Mouse (Mus musculus) embryonic facial prominence, embryonic 12.5 days (tissue): Measurements from ENCODE around the gene Cnot10. TPM values are rescaled to one million over a fixed set of nuclear protein-coding genes. Genes with fewer than 3 reads are reported as not detected.

Experiments used
- ATAC-seq: fragments of 200-750 bp; cut with Nextera tagmentation; 2 replicates; pipeline ENCODE4 v1.8.0; 2017; ENCODE audit not compliant: insufficient number of reproducible peaks, insufficient read depth, low FRiP score, low TSS enrichment
- H3K27ac ChIP-seq: fragments of 300-500 bp; sonication (generic); 2 replicates; pipeline ENCODE4 v1.5.1; 2016; ENCODE audit warnings: mild to moderate bottlenecking
- H3K27me3 ChIP-seq: fragments of 300-500 bp; sonication (generic); 2 replicates; pipeline ENCODE4 v1.6.1; 2016; ENCODE audit warnings: mild to moderate bottlenecking, moderate library complexity
- H3K36me3 ChIP-seq: fragments of 300-500 bp; sonication (generic); 2 replicates; pipeline ENCODE4 v1.6.1; 2016; ENCODE audit warnings: mild to moderate bottlenecking
- H3K4me1 ChIP-seq: fragments of 300-500 bp; sonication (generic); 2 replicates; pipeline ENCODE4 v1.6.1; 2016
- H3K4me2 ChIP-seq: fragments of 300-500 bp; sonication (generic); replicated peaks from 2 replicates; pipeline ENCODE4 v1.6.1; 2016; ENCODE audit warnings: mild to moderate bottlenecking, moderate library complexity
- H3K4me3 ChIP-seq: fragments of 300-500 bp; sonication (generic); 2 replicates; pipeline ENCODE4 v1.5.1; 2016; ENCODE audit warnings: mild to moderate bottlenecking
- H3K9ac ChIP-seq: fragments of 300-500 bp; sonication (generic); 2 replicates; pipeline ENCODE4 v1.6.1; 2016; ENCODE audit warnings: mild to moderate bottlenecking, moderate library complexity
- H3K9me3 ChIP-seq: fragments of 300-500 bp; sonication (generic); 2 replicates; pipeline ENCODE4 v1.6.1; 2016; ENCODE audit warnings: mild to moderate bottlenecking, moderate library complexity
- WGBS: fragments of 180-500 bp; shearing (Covaris S2); methylation state at CpG from one replicate; pipeline ENCODE4 v1.1.7; 2016; 5-methylcytosine and 5-hydroxymethylcytosine counted together
- polyA plus RNA-seq: library from polyadenylated mRNA; unstranded; fragments of >200 nt; fragmentation: Nextera tagmentation; extraction: Ambion mirVana; gene quantifications from 2 replicates; pipeline ENCODE4 v1.2.1, GENCODE M21; 2016

Cnot10 gene
- 79.7 and 82.6 TPM in 2 replicates for polyA plus RNA-seq

DNA sequence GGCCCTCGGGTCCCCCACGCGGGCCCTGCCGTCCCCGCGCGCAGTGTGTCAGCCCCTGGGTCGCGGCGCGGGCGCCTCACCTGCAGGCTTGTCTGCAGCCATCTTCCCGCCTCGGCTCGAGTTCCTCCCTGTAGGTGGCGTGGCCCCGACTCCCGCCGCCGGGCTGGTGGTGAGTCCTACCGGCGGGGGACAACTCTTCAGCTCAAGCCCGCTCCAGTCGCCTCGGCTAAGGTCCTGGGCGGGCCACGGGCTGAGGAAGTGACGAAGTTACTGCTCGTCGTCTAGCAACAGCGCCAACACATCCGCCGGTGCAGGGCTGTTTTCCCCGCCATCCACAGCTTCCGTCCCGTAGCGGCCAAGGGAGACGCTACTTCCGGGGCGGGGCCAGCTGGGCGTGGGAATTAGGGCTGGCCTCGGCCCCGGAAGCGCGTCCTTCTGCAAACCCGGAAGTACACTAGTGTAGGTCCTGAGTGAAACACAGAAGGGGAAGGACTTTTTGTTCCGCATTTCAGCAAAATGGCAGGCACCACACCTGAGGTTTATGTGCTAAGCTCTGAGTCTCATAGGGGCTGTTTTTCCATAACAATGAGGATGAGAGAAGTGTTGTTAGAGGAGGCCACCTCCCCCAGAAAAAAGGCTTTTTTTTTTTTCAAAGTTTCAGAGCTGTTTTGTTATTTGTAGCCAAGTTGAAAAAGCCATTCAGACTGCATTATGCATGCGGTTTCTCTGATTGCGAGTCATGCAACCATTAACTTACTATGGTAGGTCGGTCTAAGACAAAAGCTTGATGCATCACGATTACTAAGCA is at the start of gene Cnot10:
Gene Cnot10 (minus strand): TSS at position 346 of the 808 bp plus-strand sequence.
- Histone ChIP-seq H3K4me2 (peak within 1 kb of the TSS; percentile 90), H3K36me3 (peaks cover 11% of the 10 kb centered on the region; the same call in 1 of the 2 replicates), H3K4me1 (peaks cover 14% of the 10 kb centered on the region), H3K9ac (peak within 1 kb of the TSS; percentile 78), H3K27ac (peak within 1 kb of the TSS; percentile 77), H3K4me3 (peak within 1 kb of the TSS; percentile 93), H3K27me3 (peaks cover 13% of the 10 kb centered on the region), H3K9me3 (no peaks in the 10 kb centered on the region)
- ATAC-seq, result peak; percentile 99
- WGBS, result 4% methylated on average over 51 of the region's 51 CpGs

DNA sequence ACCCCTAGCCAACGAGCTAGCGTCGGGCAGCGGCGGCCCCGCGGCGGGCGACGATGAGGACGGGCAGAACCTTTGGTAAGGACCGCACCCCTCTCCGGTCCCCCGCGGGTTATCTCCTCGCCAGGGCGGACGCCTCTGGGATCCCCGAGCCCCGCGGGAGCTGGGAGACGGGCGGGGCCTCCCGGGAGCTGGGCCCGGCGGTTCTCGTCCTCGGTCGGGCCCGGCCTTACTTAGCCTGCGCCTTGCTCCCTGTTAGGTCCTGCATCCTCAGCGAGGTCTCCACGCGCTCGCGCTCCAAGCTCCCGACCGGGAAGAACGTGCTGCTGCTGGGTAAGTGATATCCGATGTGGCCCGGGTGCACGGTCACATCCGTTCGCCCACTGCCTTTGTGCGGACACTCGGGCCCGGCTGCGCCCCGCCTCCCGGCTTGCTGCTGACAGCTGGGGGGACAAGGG is 49.0 kb upstream of the Cnot10 start:
- H3K36me3 ChIP-seq, result peaks cover 23% of the 10 kb centered on the region
- peak overlapping the region; percentile 88 for H3K27ac ChIP-seq
- H3K27me3 ChIP-seq, result no peaks in the 10 kb centered on the region
- peak overlapping the region; percentile 88 for H3K9ac ChIP-seq
- ATAC-seq, result peak; percentile 54
- no peaks in the 10 kb centered on the region for H3K9me3 ChIP-seq
- H3K4me2 ChIP-seq, result peak overlapping the region; percentile 87
- under 1% methylated on average over 50 of the region's 50 CpGs for WGBS
- peaks cover 22% of the 10 kb centered on the region for H3K4me1 ChIP-seq
- H3K4me3 ChIP-seq, result peak overlapping the region; percentile 94

DNA sequence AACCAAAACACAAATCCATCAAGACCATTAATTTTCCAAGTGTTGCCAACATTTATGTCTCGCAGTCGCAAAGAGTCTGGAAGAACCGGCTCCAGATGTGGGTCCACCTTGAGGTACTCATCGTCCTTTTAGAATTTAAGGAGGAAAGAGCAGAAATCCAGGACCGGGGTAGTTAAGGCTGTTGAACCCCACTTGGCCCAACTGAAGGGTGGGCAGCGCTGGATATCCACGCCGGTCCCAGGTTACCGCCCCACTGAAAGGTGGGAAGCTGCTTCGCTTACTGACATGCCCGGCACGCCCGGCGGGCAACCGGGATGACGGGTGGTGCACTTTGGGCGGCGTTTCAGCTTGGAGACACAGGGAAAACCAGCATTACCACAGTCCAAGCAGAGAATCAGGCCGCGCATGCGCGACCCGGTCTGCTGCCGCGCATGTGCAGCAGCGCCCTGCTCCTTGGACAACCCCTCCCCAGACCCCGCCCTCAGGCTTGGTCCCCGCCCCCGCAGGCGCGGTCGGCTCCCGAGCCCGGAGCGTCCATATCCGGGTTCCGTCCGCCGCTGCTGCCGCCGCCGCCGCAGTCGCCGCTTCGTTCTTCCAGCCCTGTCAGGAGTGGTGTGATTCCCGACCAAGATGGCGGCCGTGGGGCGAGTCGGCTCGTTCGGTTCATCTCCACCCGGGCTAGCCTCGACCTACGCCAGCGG is 48.4 kb upstream of the Cnot10 start, which contains the start of gene Dync1li1:
Gene Dync1li1 (plus strand): TSS at position 539 of the 701 bp plus-strand sequence.
- peaks cover 22% of the 10 kb centered on the region for H3K4me1 ChIP-seq
- peak within 1 kb of the TSS; percentile 88 for H3K27ac ChIP-seq
- H3K4me3 ChIP-seq, result peak within 1 kb of the TSS; percentile 94
- H3K27me3 ChIP-seq, result no peaks in the 10 kb centered on the region
- WGBS, result under 1% methylated on average over 57 of the region's 57 CpGs
- peaks cover 17% of the 10 kb centered on the region for H3K36me3 ChIP-seq
- H3K4me2 ChIP-seq, result peak within 1 kb of the TSS; percentile 87
- H3K9me3 ChIP-seq, result no peaks in the 10 kb centered on the region
- H3K9ac ChIP-seq, result peak within 1 kb of the TSS; percentile 88
- peak; percentile 96 for ATAC-seq

DNA sequence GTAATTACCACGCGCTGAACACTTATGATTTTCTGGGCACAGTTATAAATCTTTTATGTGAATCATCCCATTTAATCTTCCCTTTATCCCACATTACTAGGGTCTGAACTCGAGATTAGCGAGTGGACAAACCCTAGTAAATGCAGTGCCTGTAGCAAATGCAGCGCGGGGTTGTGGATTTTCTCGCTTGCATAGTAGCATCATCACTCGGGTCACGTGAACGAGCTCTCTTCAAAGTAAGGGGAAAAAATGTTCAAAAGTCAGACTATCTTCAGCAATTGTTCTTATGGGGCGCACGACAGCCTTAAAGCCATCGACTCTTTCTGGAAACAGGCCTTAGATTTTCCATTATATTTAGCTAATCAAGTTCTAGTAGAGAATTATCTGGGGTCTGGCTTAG is 47.7 kb upstream of the Cnot10 start:
- H3K4me3 ChIP-seq, result no peak overlapping the region
- H3K4me2 ChIP-seq, result peak overlapping the region; percentile 87
- H3K27me3 ChIP-seq, result no peaks in the 10 kb centered on the region
- no peak for ATAC-seq
- peaks cover 13% of the 10 kb centered on the region for H3K36me3 ChIP-seq
- 82% methylated on average over 13 of the region's 13 CpGs for WGBS
- H3K9ac ChIP-seq, result peak overlapping the region; percentile 88; the same call in 1 of the 2 replicates
- H3K27ac ChIP-seq, result no peak overlapping the region; the same call in 1 of the 2 replicates
- H3K4me1 ChIP-seq, result peaks cover 22% of the 10 kb centered on the region
- no peaks in the 10 kb centered on the region for H3K9me3 ChIP-seq

DNA sequence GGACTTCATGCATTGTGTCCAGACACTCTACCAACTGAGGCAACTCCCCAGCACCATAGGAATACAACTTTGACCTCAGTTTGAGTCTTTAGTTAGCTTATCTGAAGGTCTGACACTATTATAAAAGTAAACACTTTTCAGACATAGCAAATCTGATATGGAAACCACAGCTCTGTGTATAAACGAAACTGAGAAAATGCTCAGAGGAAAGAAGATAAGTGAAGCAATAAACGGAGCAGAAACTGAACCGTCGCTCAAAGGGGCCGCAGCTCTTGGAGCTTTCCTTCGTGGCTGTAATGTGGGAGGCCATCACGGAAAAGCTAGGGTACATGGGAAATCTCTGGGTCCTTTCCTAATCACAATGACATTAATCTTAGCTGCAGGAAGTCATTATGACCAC is 46.3 kb upstream of the Cnot10 start:
- Histone ChIP-seq H3K4me2 (no peak overlapping the region), H3K9ac (no peak overlapping the region), H3K27me3 (no peaks in the 10 kb centered on the region), H3K27ac (no peak overlapping the region), H3K4me3 (no peak overlapping the region), H3K4me1 (peaks cover 22% of the 10 kb centered on the region), H3K9me3 (no peaks in the 10 kb centered on the region), H3K36me3 (peaks cover 2% of the 10 kb centered on the region; the same call in 1 of the 2 replicates)
- WGBS, result 86% methylated on average over 7 of the region's 7 CpGs
- no peak for ATAC-seq

DNA sequence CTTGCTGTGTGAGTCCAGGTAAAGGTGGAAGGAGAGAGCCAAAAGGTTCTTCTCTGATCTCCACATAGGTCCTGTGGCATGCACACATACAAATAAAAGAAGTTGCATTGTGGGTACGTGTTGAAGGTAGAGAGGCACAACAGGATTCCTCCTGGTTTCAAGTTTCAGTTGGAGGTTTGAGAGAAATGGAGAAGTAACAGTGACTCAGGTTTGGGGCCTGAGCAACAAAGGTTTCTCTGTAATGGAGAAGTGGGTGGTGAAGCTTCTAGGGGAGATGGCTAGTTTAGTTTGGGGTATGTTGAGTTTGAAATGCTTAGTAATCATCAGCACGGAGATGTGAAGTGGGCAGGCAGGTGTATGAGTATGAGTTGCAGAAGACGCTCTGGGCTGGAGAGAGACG is 42.2 kb upstream of the Cnot10 start:
- Histone ChIP-seq H3K4me1 (no peaks in the 10 kb centered on the region), H3K36me3 (no peaks in the 10 kb centered on the region), H3K4me3 (no peak overlapping the region), H3K27ac (no peak overlapping the region), H3K4me2 (no peak overlapping the region), H3K27me3 (no peaks in the 10 kb centered on the region), H3K9me3 (no peaks in the 10 kb centered on the region), H3K9ac (no peak overlapping the region)
- ATAC-seq, result no peak
- 79% methylated on average over 4 of the region's 4 CpGs for WGBS

DNA sequence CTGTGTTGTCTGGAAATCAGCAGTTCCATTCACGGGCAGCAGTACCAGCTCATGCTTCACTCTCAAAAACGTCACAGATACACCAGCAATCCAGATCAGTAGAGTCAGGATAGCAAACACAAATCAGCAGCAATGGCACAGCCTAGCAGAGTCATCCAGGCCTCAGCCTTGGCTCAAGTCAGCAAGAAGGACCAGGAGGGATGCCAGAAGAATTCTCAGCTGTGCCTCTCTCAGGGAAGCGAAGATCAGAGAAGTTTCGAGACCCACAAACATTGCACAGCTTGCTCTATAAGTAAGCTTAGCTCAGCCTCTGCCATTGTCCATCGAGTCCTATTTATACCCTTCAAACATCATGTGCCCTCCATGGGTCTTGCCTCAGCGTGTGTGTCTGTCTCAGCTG is 40.5 kb upstream of the Cnot10 start:
- no peaks in the 10 kb centered on the region for H3K27me3 ChIP-seq
- no peaks in the 10 kb centered on the region for H3K9me3 ChIP-seq
- no peaks in the 10 kb centered on the region for H3K36me3 ChIP-seq
- H3K4me1 ChIP-seq, result no peaks in the 10 kb centered on the region
- no peak overlapping the region for H3K4me2 ChIP-seq
- no peak for ATAC-seq
- no peak overlapping the region for H3K4me3 ChIP-seq
- no peak overlapping the region for H3K27ac ChIP-seq
- no peak overlapping the region for H3K9ac ChIP-seq
- 77% methylated on average over 6 of the region's 6 CpGs for WGBS

DNA sequence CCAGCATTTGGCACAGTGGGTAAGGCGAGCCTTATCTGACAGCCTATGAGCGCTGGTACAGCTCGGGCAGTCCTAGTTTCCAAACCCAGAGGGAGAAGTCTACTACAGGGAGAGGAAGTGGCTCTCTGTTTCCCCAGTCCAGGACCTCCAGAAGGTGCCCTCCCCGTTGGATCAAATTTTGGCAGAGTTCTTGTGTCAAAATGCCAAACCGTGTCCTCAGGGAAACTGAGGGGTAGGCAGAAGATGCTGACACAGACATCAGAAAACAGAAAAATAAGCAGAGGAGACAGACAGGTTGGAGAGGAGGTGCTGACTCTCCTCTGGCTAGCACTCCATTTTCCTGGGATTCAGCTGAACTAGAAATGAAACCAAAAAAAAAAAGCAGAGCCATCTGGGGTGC is 40.0 kb upstream of the Cnot10 start:
- Histone ChIP-seq H3K27me3 (no peaks in the 10 kb centered on the region), H3K36me3 (no peaks in the 10 kb centered on the region), H3K9ac (no peak overlapping the region), H3K27ac (no peak overlapping the region), H3K4me1 (no peaks in the 10 kb centered on the region), H3K4me3 (no peak overlapping the region), H3K4me2 (no peak overlapping the region), H3K9me3 (no peaks in the 10 kb centered on the region)
- ATAC-seq, result no peak
- WGBS, result 78% methylated on average over 5 of the region's 5 CpGs

DNA sequence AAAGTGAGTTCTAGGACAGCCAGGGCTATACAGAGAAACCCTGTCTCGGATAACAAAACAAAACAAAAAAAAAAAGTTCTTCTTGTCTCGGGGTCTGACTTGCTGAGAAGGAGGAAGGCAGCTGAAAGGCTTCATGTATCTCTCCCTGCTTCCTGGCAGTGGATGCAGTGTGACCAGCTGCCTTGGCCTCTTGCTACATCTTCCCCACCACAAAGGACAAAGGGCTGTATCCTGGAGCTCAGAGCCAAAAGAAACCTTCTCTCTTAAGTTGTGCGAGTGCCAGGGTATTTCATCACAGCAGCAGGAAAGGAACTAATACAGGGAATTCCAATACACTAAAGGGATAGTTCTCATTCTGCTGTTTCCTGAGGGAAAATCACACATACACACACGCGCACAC is 38.6 kb upstream of the Cnot10 start:
- 85% methylated on average over 5 of the region's 5 CpGs for WGBS
- H3K4me2 ChIP-seq, result no peak overlapping the region
- no peaks in the 10 kb centered on the region for H3K4me1 ChIP-seq
- H3K4me3 ChIP-seq, result no peak overlapping the region
- no peaks in the 10 kb centered on the region for H3K36me3 ChIP-seq
- ATAC-seq, result no peak
- H3K9me3 ChIP-seq, result no peaks in the 10 kb centered on the region
- H3K27ac ChIP-seq, result no peak overlapping the region
- H3K9ac ChIP-seq, result no peak overlapping the region
- 0 out of 2 replicates have a peak, but pooled peaks cover 2% of the 10 kb centered on the region for H3K27me3 ChIP-seq

DNA sequence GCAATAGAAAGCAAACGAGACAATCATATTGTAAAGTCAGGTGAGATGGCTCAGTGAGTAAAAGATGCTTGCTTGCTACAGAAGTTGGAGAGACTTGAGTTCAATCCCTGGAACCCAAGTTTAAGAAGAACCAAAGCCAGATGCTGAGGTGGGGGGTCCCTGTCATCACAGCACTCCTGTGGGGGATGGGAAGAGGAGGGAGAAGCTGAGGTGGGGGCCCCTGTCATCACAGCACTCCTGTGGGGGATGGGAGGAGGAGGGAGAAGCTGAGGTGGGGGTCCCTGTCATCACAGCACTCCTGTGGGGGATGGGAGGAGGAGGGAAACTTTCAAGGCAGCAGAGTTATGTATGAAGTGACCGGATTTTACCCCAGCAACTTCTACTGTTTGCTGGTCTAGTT is 33.6 kb upstream of the Cnot10 start:
- Histone ChIP-seq H3K27ac (no peak overlapping the region), H3K36me3 (no peaks in the 10 kb centered on the region), H3K27me3 (0 out of 2 replicates have a peak, but pooled peaks cover 2% of the 10 kb centered on the region), H3K4me3 (no peak overlapping the region), H3K9me3 (no peaks in the 10 kb centered on the region), H3K4me1 (0 out of 2 replicates have a peak, but pooled peaks cover 5% of the 10 kb centered on the region), H3K4me2 (peak overlapping the region; percentile 66), H3K9ac (no peak overlapping the region)
- ATAC-seq, result no peak
- 45% methylated on average over 2 of the region's 2 CpGs for WGBS

DNA sequence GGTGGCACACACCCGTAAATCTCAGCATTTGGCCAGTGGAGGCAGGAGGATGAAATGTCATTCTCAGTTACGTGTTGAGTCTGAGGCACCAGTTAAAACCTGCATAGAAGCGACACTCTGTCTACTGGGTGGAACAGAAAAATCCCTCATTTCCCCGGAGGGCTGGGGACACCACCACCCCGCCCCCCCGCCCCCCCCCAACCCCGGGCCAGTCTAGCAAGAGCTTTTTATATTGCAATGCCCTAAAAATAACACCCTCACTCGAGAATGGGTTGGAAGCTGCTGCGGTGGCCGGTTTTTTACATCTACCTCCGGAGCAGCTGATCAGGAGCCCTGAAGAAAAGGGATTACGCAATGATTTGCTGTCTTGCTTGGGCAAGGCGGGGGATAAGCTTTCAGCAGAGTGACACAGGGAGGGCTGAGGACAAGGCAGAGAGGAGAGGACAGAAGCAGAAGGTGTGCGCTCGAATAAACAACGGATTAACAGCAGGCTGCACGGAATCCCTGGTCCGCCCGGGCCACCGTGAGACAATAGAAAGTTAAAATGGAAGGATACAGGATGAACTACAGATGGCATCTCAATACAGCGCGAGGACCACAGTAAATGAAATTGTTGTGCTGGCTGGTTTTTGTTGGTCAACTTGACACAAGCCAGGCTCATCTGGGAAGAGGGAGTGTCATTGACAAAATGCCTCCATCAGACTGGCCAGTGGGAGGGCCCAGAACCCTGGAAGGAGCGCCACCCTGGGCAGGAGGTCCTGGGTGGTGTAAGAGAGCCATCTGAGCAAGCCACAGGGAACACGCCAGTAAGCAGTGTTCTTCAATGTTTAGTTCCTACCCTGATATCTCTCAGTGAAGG is 32.9 kb upstream of the Cnot10 start:
- no peaks in the 10 kb centered on the region for H3K36me3 ChIP-seq
- peak overlapping the region; percentile 29 for H3K4me3 ChIP-seq
- H3K27me3 ChIP-seq, result 0 out of 2 replicates have a peak, but pooled peaks cover 2% of the 10 kb centered on the region
- no peak overlapping the region for H3K27ac ChIP-seq
- no peaks in the 10 kb centered on the region for H3K9me3 ChIP-seq
- WGBS, result 6% methylated on average over 24 of the region's 24 CpGs
- H3K9ac ChIP-seq, result peak overlapping the region; percentile 37; the same call in 1 of the 2 replicates
- ATAC-seq, result no peak
- H3K4me1 ChIP-seq, result 0 out of 2 replicates have a peak, but pooled peaks cover 5% of the 10 kb centered on the region
- peak overlapping the region; percentile 66 for H3K4me2 ChIP-seq
